Mouse (Mus musculus) midbrain, embryonic 14.5 days (tissue): ENCODE results near the gene Oas1e. TPM values are rescaled to one million over a fixed set of nuclear protein-coding genes. Genes with fewer than 3 reads are reported as not detected.
A peak's percentile ranks its signal among the peaks of the same experiment; 100 is the strongest.

Experiments used
- ATAC-seq: fragments of 200-750 bp; cut with Nextera tagmentation; 2 replicates; pipeline ENCODE4 v1.8.0; 2017; ENCODE audit warnings: moderate number of reproducible peaks, moderate library complexity; ENCODE audit not compliant: low FRiP score, low TSS enrichment
- DNase-seq: peaks from one replicate; pipeline ENCODE4 v3.0.0-alpha.2; 2015
- H3K27ac ChIP-seq: fragments of 300-500 bp; sonication (generic); replicated peaks from 2 replicates; pipeline ENCODE4 v1.5.1; 2014; ENCODE audit warnings: mild to moderate bottlenecking, low read depth, low read length, moderate library complexity
- H3K27me3 ChIP-seq: fragments of 300-500 bp; sonication (generic); 2 replicates; pipeline ENCODE4 v1.6.1; 2014; ENCODE audit warnings: low read length, control low read depth, mixed read lengths; ENCODE audit not compliant: control insufficient read depth, insufficient read depth
- H3K36me3 ChIP-seq: fragments of 300-500 bp; sonication (generic); 2 replicates; pipeline ENCODE4 v1.6.1; 2014; ENCODE audit warnings: low read length, control low read depth; ENCODE audit not compliant: control insufficient read depth, insufficient read depth
- H3K4me1 ChIP-seq: fragments of 300-500 bp; sonication (generic); 2 replicates; pipeline ENCODE4 v1.6.1; 2014; ENCODE audit warnings: mild to moderate bottlenecking, antibody characterized with exemption, low read length, control low read depth; ENCODE audit not compliant: control insufficient read depth, insufficient read depth
- H3K4me2 ChIP-seq: fragments of 300-500 bp; sonication (generic); 2 replicates; pipeline ENCODE4 v1.6.1; 2014; ENCODE audit warnings: mild to moderate bottlenecking, low read length, moderate library complexity
- H3K4me3 ChIP-seq: fragments of 300-500 bp; sonication (generic); replicated peaks from 2 replicates; pipeline ENCODE4 v1.5.1; 2014; ENCODE audit warnings: low read depth, low read length
- H3K9ac ChIP-seq: fragments of 300-500 bp; sonication (generic); replicated peaks from 2 replicates; pipeline ENCODE4 v1.6.1; 2014; ENCODE audit warnings: mild to moderate bottlenecking, low read length, moderate library complexity
- H3K9me3 ChIP-seq: fragments of 300-500 bp; sonication (generic); 2 replicates; pipeline ENCODE4 v1.6.1; 2016; ENCODE audit warnings: low read length, control low read depth, mixed read lengths; ENCODE audit not compliant: control insufficient read depth
- WGBS: fragments of 180-500 bp; shearing (Covaris S2); extraction: QIAGEN DNeasy Blood & Tissue Kit; methylation state at CpG from one replicate; pipeline ENCODE4 v1.1.7; 2014; 5-methylcytosine and 5-hydroxymethylcytosine counted together
- polyA plus RNA-seq: library from polyadenylated mRNA; unstranded; fragments of >200 nt; fragmentation: Nextera tagmentation; extraction: Ambion mirVana; gene quantifications from 2 replicates; pipeline ENCODE4 v1.2.1, GENCODE M21; 2014

Gene Oas1e
- polyA plus RNA-seq, 1 experiment from 2014 or later: 0.12 TPM

GRCm38 (mm10) chr5:120781646-120782045 is 13.7 kb downstream of the Oas1e start:
- ATAC-seq (no peak), DNase-seq (no peak)
- H3K27ac ChIP-seq: no peak overlapping the region
- no peak overlapping the region for H3K4me3 ChIP-seq
- H3K36me3 ChIP-seq: no peaks in the 10 kb centered on the region
- no peaks in the 10 kb centered on the region for H3K4me1 ChIP-seq
- no peaks in the 10 kb centered on the region for H3K9me3 ChIP-seq
- no peak overlapping the region for H3K4me2 ChIP-seq
- 94% methylated on average over 1 of the region's 1 CpGs for WGBS
- H3K9ac ChIP-seq: no peak overlapping the region
- no peaks in the 10 kb centered on the region for H3K27me3 ChIP-seq

- ATAC-seq: no peak
These were observed 15.4 kb downstream of the Oas1e start for GRCm38 (mm10) chr5:120779922-120780321.

GRCm38 (mm10) chr5:120778941-120779340 is 16.4 kb downstream of the Oas1e start:
- no peak for ATAC-seq
- DNase-seq: no peak
- no peaks in the 10 kb centered on the region for H3K4me1 ChIP-seq
- H3K36me3 ChIP-seq: no peaks in the 10 kb centered on the region
- H3K27me3 ChIP-seq: no peaks in the 10 kb centered on the region
- H3K4me2 ChIP-seq: no peak overlapping the region
- 76% methylated on average over 2 of the region's 2 CpGs for WGBS
- H3K27ac ChIP-seq: no peak overlapping the region
- H3K9ac ChIP-seq: no peak overlapping the region
- H3K9me3 ChIP-seq: no peaks in the 10 kb centered on the region
- no peak overlapping the region for H3K4me3 ChIP-seq

More at GRCm38 (mm10) chr5:120779922-120780321, 15.4 kb downstream of the Oas1e start:
- H3K27ac ChIP-seq: no peak overlapping the region
- H3K36me3 ChIP-seq: no peaks in the 10 kb centered on the region
- WGBS: 65% methylated on average over 3 of the region's 3 CpGs
- no peaks in the 10 kb centered on the region for H3K4me1 ChIP-seq
- H3K4me3 ChIP-seq: no peak overlapping the region
- DNase-seq: no peak
- H3K9ac ChIP-seq: no peak overlapping the region
- H3K4me2 ChIP-seq: no peak overlapping the region
- H3K9me3 ChIP-seq: no peaks in the 10 kb centered on the region
- H3K27me3 ChIP-seq: no peaks in the 10 kb centered on the region

GRCm38 (mm10) chr5:120777478-120777877 is 17.9 kb downstream of the Oas1e start, which contains the start of gene Oas3:
Oas3 (minus strand) TSS chr5:120777661.
- no peak within 1 kb of the TSS for H3K27ac ChIP-seq
- DNase-seq (no peak), ATAC-seq (no peak)
- no peak within 1 kb of the TSS for H3K4me3 ChIP-seq
- no peak within 1 kb of the TSS for H3K9ac ChIP-seq
- no peaks in the 10 kb centered on the region for H3K9me3 ChIP-seq
- H3K27me3 ChIP-seq: no peaks in the 10 kb centered on the region
- 79% methylated on average over 9 of the region's 9 CpGs for WGBS
- H3K4me2 ChIP-seq: no peak within 1 kb of the TSS
- no peaks in the 10 kb centered on the region for H3K36me3 ChIP-seq
- H3K4me1 ChIP-seq: no peaks in the 10 kb centered on the region

- DNase-seq: no peak
- no peak overlapping the region for H3K4me3 ChIP-seq
- WGBS: 82% methylated on average over 5 of the region's 5 CpGs
- H3K4me1 ChIP-seq: no peaks in the 10 kb centered on the region
- H3K36me3 ChIP-seq: no peaks in the 10 kb centered on the region
- H3K4me2 ChIP-seq: no peak overlapping the region
- ATAC-seq: no peak
- H3K27ac ChIP-seq: no peak overlapping the region
- no peak overlapping the region for H3K9ac ChIP-seq
- H3K9me3 ChIP-seq: no peaks in the 10 kb centered on the region
- H3K27me3 ChIP-seq: no peaks in the 10 kb centered on the region
These were observed 18.5 kb downstream of the Oas1e start for GRCm38 (mm10) chr5:120776801-120777200.

- Histone ChIP-seq H3K4me2 (no peak overlapping the region), H3K27ac (no peak overlapping the region), H3K9ac (no peak overlapping the region), H3K27me3 (no peaks in the 10 kb centered on the region), H3K9me3 (no peaks in the 10 kb centered on the region), H3K4me3 (no peak overlapping the region), H3K4me1 (no peaks in the 10 kb centered on the region), H3K36me3 (no peaks in the 10 kb centered on the region)
- WGBS: 79% methylated on average over 14 of the region's 14 CpGs
- ATAC-seq (no peak), DNase-seq (no peak)
These were observed 19.9 kb downstream of the Oas1e start for GRCm38 (mm10) chr5:120775287-120775985.

- no peak overlapping the region for H3K4me2 ChIP-seq
- no peak overlapping the region for H3K9ac ChIP-seq
- no peaks in the 10 kb centered on the region for H3K4me1 ChIP-seq
- H3K27me3 ChIP-seq: no peaks in the 10 kb centered on the region
- ATAC-seq (no peak), DNase-seq (no peak)
- H3K9me3 ChIP-seq: no peaks in the 10 kb centered on the region
- 65% methylated on average over 3 of the region's 3 CpGs for WGBS
- no peaks in the 10 kb centered on the region for H3K36me3 ChIP-seq
- no peak overlapping the region for H3K4me3 ChIP-seq
- H3K27ac ChIP-seq: no peak overlapping the region
These were observed 25.9 kb downstream of the Oas1e start for GRCm38 (mm10) chr5:120769396-120769795.

- no peaks in the 10 kb centered on the region for H3K36me3 ChIP-seq
- no peak overlapping the region for H3K27ac ChIP-seq
- H3K9me3 ChIP-seq: no peaks in the 10 kb centered on the region
- WGBS: 77% methylated on average over 8 of the region's 8 CpGs
- no peaks in the 10 kb centered on the region for H3K27me3 ChIP-seq
- no peak overlapping the region for H3K4me3 ChIP-seq
- H3K4me1 ChIP-seq: no peaks in the 10 kb centered on the region
- H3K4me2 ChIP-seq: no peak overlapping the region
- no peak for ATAC-seq
- no peak for DNase-seq
- H3K9ac ChIP-seq: no peak overlapping the region
These were observed 30.3 kb downstream of the Oas1e start for GRCm38 (mm10) chr5:120765010-120765409.

GRCm38 (mm10) chr5:120761901-120762300 is 33.4 kb downstream of the Oas1e start:
- Histone ChIP-seq H3K27me3 (no peaks in the 10 kb centered on the region), H3K27ac (no peak overlapping the region), H3K36me3 (no peaks in the 10 kb centered on the region), H3K4me1 (no peaks in the 10 kb centered on the region), H3K4me2 (0 out of 2 replicates have a peak overlapping the region, but pooled peaks have one; percentile 26), H3K9ac (no peak overlapping the region), H3K9me3 (no peaks in the 10 kb centered on the region), H3K4me3 (no peak overlapping the region)
- DNase-seq (peak; percentile 49), ATAC-seq (no peak)
- WGBS: 20% methylated on average over 6 of the region's 6 CpGs
